Mouse (Mus musculus): ENCODE measurements around the gene Rom1. TPM values are rescaled to one million over a fixed set of nuclear protein-coding genes. Genes with fewer than 3 reads are reported as not detected.
A peak's percentile ranks its signal among the peaks of the same experiment; 100 is the strongest.

The Rom1 gene
- polyA plus RNA-seq, 1 experiment from 2014 or later, result 1.4 TPM

- no peak overlapping the region for H3K4me3 ChIP-seq (ENCODE audit: low read depth, low read length)
- no peak overlapping the region for H3K9ac ChIP-seq (ENCODE audit: low read length)
- no peak overlapping the region for H3K27ac ChIP-seq (ENCODE audit: low read depth, low read length)
- H3K36me3 ChIP-seq (ENCODE audit: control insufficient read depth, insufficient read depth, low read length), result no peaks in the 10 kb centered on the region
- ATAC-seq (ENCODE audit: low FRiP score) (no peak), DNase-seq (ENCODE audit: low spot score, missing footprints) (peak; percentile 61)
- whole genome bisulfite sequencing, result 69% methylated on average over 2 of the region's 2 CpGs
- H3K9me3 ChIP-seq (ENCODE audit: control insufficient read depth, low read length), result no peaks in the 10 kb centered on the region
- H3K4me2 ChIP-seq, result no peak overlapping the region
- H3K27me3 ChIP-seq (ENCODE audit: control insufficient read depth, insufficient read depth, low read length), result no peaks in the 10 kb centered on the region
- peaks cover 5% of the 10 kb centered on the region for H3K4me1 ChIP-seq (ENCODE audit: control insufficient read depth, insufficient read depth, low read length)
These were observed 7.6 kb upstream of the Rom1 start for GRCm38 (mm10) chr19:8936736-8937135.

- peak overlapping the region; percentile 14; the same call in 1 of the 2 replicates for H3K9ac ChIP-seq (ENCODE audit: low read length)
- H3K4me3 ChIP-seq (ENCODE audit: low read depth, low read length), result no peak overlapping the region; the same call in 1 of the 2 replicates
- H3K4me2 ChIP-seq, result peak overlapping the region; percentile 81
- H3K27ac ChIP-seq (ENCODE audit: low read depth, low read length), result no peak overlapping the region
- peaks cover 13% of the 10 kb centered on the region for H3K4me1 ChIP-seq (ENCODE audit: control insufficient read depth, insufficient read depth, low read length)
- H3K36me3 ChIP-seq (ENCODE audit: control insufficient read depth, insufficient read depth, low read length), result no peaks in the 10 kb centered on the region; the same call in 1 of the 2 replicates
- DNase-seq (ENCODE audit: low spot score, missing footprints) (no peak), ATAC-seq (ENCODE audit: low FRiP score) (no peak)
- H3K9me3 ChIP-seq (ENCODE audit: control insufficient read depth, low read length), result no peaks in the 10 kb centered on the region
- no peaks in the 10 kb centered on the region for H3K27me3 ChIP-seq (ENCODE audit: control insufficient read depth, insufficient read depth, low read length)
- 84% methylated on average over 7 of the region's 7 CpGs for WGBS
These were observed 1.6 kb upstream of the Rom1 start for GRCm38 (mm10) chr19:8930771-8931170.

DNA sequence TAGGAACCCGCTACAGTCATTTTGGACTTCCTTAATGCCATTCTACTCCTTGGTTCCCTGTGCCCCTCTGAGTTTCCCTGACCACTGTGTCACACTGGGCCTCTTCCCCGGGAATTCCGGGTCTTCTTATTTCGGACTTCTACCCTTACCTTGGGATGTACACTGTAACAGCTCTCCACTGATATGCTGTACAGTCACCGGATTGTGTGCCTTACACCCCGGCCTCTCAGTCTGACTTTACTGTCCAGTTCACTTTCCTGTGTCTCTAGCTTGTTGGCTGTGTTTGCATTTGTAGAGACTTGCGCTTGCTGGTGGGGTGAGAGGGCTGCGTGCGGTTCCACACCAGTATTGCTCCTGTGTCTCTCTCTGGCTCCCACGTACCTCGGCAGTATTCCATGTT lies 961 bp upstream of the Rom1 start:
- WGBS, result 19% methylated on average over 11 of the region's 11 CpGs
- Histone ChIP-seq H3K36me3 (ENCODE audit: control insufficient read depth, insufficient read depth, low read length) (no peaks in the 10 kb centered on the region; the same call in 1 of the 2 replicates), H3K4me3 (ENCODE audit: low read depth, low read length) (peak overlapping the region; percentile 66), H3K4me2 (peak overlapping the region; percentile 81), H3K4me1 (ENCODE audit: control insufficient read depth, insufficient read depth, low read length) (peaks cover 13% of the 10 kb centered on the region), H3K27ac (ENCODE audit: low read depth, low read length) (no peak overlapping the region), H3K9me3 (ENCODE audit: control insufficient read depth, low read length) (no peaks in the 10 kb centered on the region), H3K9ac (ENCODE audit: low read length) (peak overlapping the region; percentile 79), H3K27me3 (ENCODE audit: control insufficient read depth, insufficient read depth, low read length) (no peaks in the 10 kb centered on the region)
- ATAC-seq (ENCODE audit: low FRiP score), result no peak
- peak; percentile 90 for DNase-seq (ENCODE audit: low spot score, missing footprints)

DNA sequence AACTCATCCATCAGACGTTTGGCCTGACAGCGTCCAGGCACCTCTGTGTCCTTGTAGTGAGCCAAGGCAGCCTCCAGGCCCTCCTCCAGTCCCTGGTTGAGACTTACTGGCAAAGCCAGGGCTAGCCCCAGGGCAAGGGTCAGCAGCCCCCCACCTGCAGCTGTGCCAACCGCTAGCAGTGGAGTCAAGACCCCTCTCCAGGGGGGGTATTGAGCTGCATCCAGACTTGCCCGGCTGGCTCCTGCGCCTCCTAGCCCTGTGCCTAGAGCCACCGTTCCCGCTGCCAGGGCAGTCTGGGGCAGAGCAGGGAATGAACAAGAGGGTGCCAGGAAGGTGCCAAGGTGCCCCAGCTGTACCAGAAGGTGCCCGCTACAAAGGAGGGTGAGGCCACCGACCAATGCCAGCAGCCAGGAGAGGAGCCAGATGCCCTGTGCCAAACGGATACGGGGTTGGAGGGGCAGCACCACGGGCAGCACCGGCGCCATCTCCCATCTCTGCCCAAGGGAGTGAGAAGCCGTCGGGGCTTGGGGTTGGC lies 400 bp downstream of the Rom1 start:
- H3K4me1 ChIP-seq (ENCODE audit: control insufficient read depth, insufficient read depth, low read length), result peaks cover 13% of the 10 kb centered on the region
- ATAC-seq (ENCODE audit: low FRiP score) (peak; percentile 36), DNase-seq (ENCODE audit: low spot score, missing footprints) (no peak)
- H3K4me2 ChIP-seq, result peak overlapping the region; percentile 81
- H3K36me3 ChIP-seq (ENCODE audit: control insufficient read depth, insufficient read depth, low read length), result no peaks in the 10 kb centered on the region; the same call in 1 of the 2 replicates
- no peaks in the 10 kb centered on the region for H3K9me3 ChIP-seq (ENCODE audit: control insufficient read depth, low read length)
- no peaks in the 10 kb centered on the region for H3K27me3 ChIP-seq (ENCODE audit: control insufficient read depth, insufficient read depth, low read length)
- peak overlapping the region; percentile 79; the same call in 1 of the 2 replicates for H3K9ac ChIP-seq (ENCODE audit: low read length)
- H3K27ac ChIP-seq (ENCODE audit: low read depth, low read length), result no peak overlapping the region
- H3K4me3 ChIP-seq (ENCODE audit: low read depth, low read length), result peak overlapping the region; percentile 66
- 17% methylated on average over 16 of the region's 16 CpGs for WGBS

GRCm38 (mm10) chr19:8927891-8928525 lies 1.1 kb downstream of the Rom1 start:
- peaks cover 13% of the 10 kb centered on the region for H3K4me1 ChIP-seq (ENCODE audit: control insufficient read depth, insufficient read depth, low read length)
- H3K9me3 ChIP-seq (ENCODE audit: control insufficient read depth, low read length), result no peaks in the 10 kb centered on the region
- ATAC-seq (ENCODE audit: low FRiP score) (no peak), DNase-seq (ENCODE audit: low spot score, missing footprints) (no peak)
- H3K4me2 ChIP-seq, result no peak overlapping the region
- H3K9ac ChIP-seq (ENCODE audit: low read length), result no peak overlapping the region
- H3K36me3 ChIP-seq (ENCODE audit: control insufficient read depth, insufficient read depth, low read length), result no peaks in the 10 kb centered on the region; the same call in 1 of the 2 replicates
- no peak overlapping the region for H3K27ac ChIP-seq (ENCODE audit: low read depth, low read length)
- no peak overlapping the region for H3K4me3 ChIP-seq (ENCODE audit: low read depth, low read length)
- 87% methylated on average over 12 of the region's 12 CpGs for WGBS
- H3K27me3 ChIP-seq (ENCODE audit: control insufficient read depth, insufficient read depth, low read length), result no peaks in the 10 kb centered on the region

- H3K9me3 ChIP-seq (ENCODE audit: control insufficient read depth, low read length), result no peaks in the 10 kb centered on the region
- no peak overlapping the region for H3K9ac ChIP-seq (ENCODE audit: low read length)
- no peak overlapping the region for H3K4me3 ChIP-seq (ENCODE audit: low read depth, low read length)
- H3K36me3 ChIP-seq (ENCODE audit: control insufficient read depth, insufficient read depth, low read length), result no peaks in the 10 kb centered on the region; the same call in 1 of the 2 replicates
- H3K4me2 ChIP-seq, result no peak overlapping the region
- H3K4me1 ChIP-seq (ENCODE audit: control insufficient read depth, insufficient read depth, low read length), result peaks cover 13% of the 10 kb centered on the region
- DNase-seq (ENCODE audit: low spot score, missing footprints), result no peak
- ATAC-seq (ENCODE audit: low FRiP score), result no peak
- WGBS, result 91% methylated on average over 2 of the region's 2 CpGs
- no peak overlapping the region for H3K27ac ChIP-seq (ENCODE audit: low read depth, low read length)
- no peaks in the 10 kb centered on the region for H3K27me3 ChIP-seq (ENCODE audit: control insufficient read depth, insufficient read depth, low read length)
These were observed 2.4 kb downstream of the Rom1 start for GRCm38 (mm10) chr19:8926766-8927165.

DNA sequence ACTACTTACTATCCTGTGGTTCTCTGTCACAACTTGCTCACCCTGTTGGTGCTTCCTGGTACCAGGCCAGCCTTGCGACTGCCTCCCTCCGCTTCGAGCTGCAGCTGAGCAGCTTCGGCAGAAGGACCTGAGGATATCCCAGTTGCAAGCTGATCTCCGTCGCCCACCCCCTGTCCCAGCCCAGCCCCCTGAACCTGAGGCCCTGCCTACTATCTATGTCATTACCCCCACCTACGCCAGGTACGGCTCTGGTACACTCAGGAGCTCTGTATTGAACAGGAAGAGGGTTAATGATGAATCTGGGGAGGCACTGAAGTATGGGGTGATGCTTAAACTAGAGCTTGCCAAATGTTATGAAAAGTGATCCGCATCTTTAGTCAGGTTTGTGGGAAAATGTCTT lies 7.4 kb downstream of the Rom1 start:
- no peaks in the 10 kb centered on the region for H3K9me3 ChIP-seq (ENCODE audit: control insufficient read depth, low read length)
- no peaks in the 10 kb centered on the region; the same call in 1 of the 2 replicates for H3K36me3 ChIP-seq (ENCODE audit: control insufficient read depth, insufficient read depth, low read length)
- no peak overlapping the region for H3K27ac ChIP-seq (ENCODE audit: low read depth, low read length)
- 81% methylated on average over 9 of the region's 9 CpGs for WGBS
- no peaks in the 10 kb centered on the region for H3K27me3 ChIP-seq (ENCODE audit: control insufficient read depth, insufficient read depth, low read length)
- H3K4me2 ChIP-seq, result no peak overlapping the region
- DNase-seq (ENCODE audit: low spot score, missing footprints) (no peak), ATAC-seq (ENCODE audit: low FRiP score) (no peak)
- peaks cover 14% of the 10 kb centered on the region for H3K4me1 ChIP-seq (ENCODE audit: control insufficient read depth, insufficient read depth, low read length)
- no peak overlapping the region for H3K9ac ChIP-seq (ENCODE audit: low read length)
- H3K4me3 ChIP-seq (ENCODE audit: low read depth, low read length), result no peak overlapping the region

- H3K9me3 ChIP-seq (ENCODE audit: control insufficient read depth, low read length), result no peaks in the 10 kb centered on the region
- H3K36me3 ChIP-seq (ENCODE audit: control insufficient read depth, insufficient read depth, low read length), result peaks cover 5% of the 10 kb centered on the region; the same call in 1 of the 2 replicates
- 3% methylated on average over 6 of the region's 6 CpGs for WGBS
- peak overlapping the region; percentile 60 for H3K27ac ChIP-seq (ENCODE audit: low read depth, low read length)
- peak overlapping the region; percentile 77 for H3K4me3 ChIP-seq (ENCODE audit: low read depth, low read length)
- peak overlapping the region; percentile 73 for H3K9ac ChIP-seq (ENCODE audit: low read length)
- H3K4me2 ChIP-seq, result peak overlapping the region; percentile 70
- H3K4me1 ChIP-seq (ENCODE audit: control insufficient read depth, insufficient read depth, low read length), result peaks cover 14% of the 10 kb centered on the region
- ATAC-seq (ENCODE audit: low FRiP score) (peak; percentile 29; the same call in 1 of the 2 replicates), DNase-seq (ENCODE audit: low spot score, missing footprints) (no peak)
- no peaks in the 10 kb centered on the region for H3K27me3 ChIP-seq (ENCODE audit: control insufficient read depth, insufficient read depth, low read length)
These were observed 8.3 kb downstream of the Rom1 start for GRCm38 (mm10) chr19:8920836-8921291.

DNA sequence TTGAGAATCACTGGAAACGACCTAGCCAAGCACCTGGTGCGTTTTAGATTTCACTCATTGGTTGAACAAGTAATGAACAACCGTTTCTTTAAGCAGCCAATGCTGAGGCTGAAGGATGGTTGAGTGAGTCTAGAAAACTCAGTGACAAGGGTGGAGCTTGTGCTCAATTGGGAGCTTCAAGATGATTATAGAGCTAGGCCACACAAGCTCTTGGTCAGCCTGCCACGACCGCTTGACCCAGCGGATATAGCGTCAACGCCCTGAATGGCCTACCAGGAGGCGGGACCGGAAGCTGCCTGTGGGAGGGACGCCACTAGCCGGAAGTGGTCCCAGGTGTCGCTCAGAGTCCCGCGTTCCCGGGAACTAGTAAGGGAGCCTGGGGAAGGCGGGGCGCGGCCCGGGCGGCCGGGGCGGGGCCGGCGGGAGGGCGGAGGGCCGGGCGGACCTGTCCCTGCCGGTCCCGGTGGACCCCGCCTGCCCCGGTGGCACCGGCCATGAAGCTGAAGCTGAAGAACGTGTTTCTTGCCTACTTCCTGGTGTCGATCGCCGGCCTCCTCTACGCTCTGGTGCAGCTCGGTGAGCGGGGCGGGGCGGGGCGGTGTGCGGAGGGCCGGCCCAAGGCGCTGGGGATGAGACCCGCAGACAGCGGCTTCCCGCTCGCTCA lies 9.0 kb downstream of the Rom1 start, which contains the start of gene B3gat3:
B3gat3 (plus strand) TSS at position 302 of the 664 bp plus-strand sequence.
- Histone ChIP-seq H3K9ac (ENCODE audit: low read length) (peak within 1 kb of the TSS; percentile 73), H3K36me3 (ENCODE audit: control insufficient read depth, insufficient read depth, low read length) (peaks cover 12% of the 10 kb centered on the region), H3K27me3 (ENCODE audit: control insufficient read depth, insufficient read depth, low read length) (no peaks in the 10 kb centered on the region), H3K9me3 (ENCODE audit: control insufficient read depth, low read length) (no peaks in the 10 kb centered on the region), H3K4me1 (ENCODE audit: control insufficient read depth, insufficient read depth, low read length) (peaks cover 14% of the 10 kb centered on the region), H3K27ac (ENCODE audit: low read depth, low read length) (peak within 1 kb of the TSS; percentile 60), H3K4me2 (peak within 1 kb of the TSS; percentile 70), H3K4me3 (ENCODE audit: low read depth, low read length) (peak within 1 kb of the TSS; percentile 77)
- 4% methylated on average over 40 of the region's 50 CpGs for WGBS
- peak; percentile 99 for ATAC-seq (ENCODE audit: low FRiP score)
- DNase-seq (ENCODE audit: low spot score, missing footprints), result peak; percentile 99
